Mouse (Mus musculus) ES-E14 (cell line): ENCODE data around the gene Pum1.

Experiments used
- HCFC1 ChIP-seq: IDR thresholded peaks from 2 replicates; pipeline ENCODE4 v1.6.1; 2012; ENCODE audit warnings: low read length, inconsistent platforms, borderline replicate concordance; ENCODE audit not compliant: insufficient read depth
- MAFK ChIP-seq: IDR thresholded peaks from 2 replicates; pipeline ENCODE4 v1.6.1; 2014; ENCODE audit warnings: mild to moderate bottlenecking, low read depth, low read length, inconsistent platforms; ENCODE audit not compliant: insufficient read depth
- ZC3H11A ChIP-seq: IDR thresholded peaks from 2 replicates; pipeline ENCODE4 v1.6.1; 2012; ENCODE audit warnings: low read depth, mild to moderate bottlenecking, inconsistent platforms, low read length, borderline replicate concordance
- ZNF384 ChIP-seq: IDR thresholded peaks from 2 replicates; pipeline ENCODE4 v1.6.1; 2012; ENCODE audit warnings: low read depth, low read length, inconsistent platforms

- TF ChIP-seq ZNF384, result no peak
- TF ChIP-seq ZC3H11A, result no peak
- TF ChIP-seq HCFC1, result no peak
- TF ChIP-seq MAFK, result no peak
Observed at GRCm38 (mm10) chr4:130726118-130726517, 63.0 kb downstream of the Pum1 start.
